Mouse (Mus musculus): Measurements from ENCODE around the gene Fcho1.

The Fcho1 gene

GRCm38 (mm10) chr8:71660325-71661120 lies 65.0 kb downstream of the Fcho1 start:
- peak; percentile 91 for DNase-seq (ENCODE audit: low spot score)

GRCm38 (mm10) chr8:71659751-71660150 lies 65.8 kb downstream of the Fcho1 start:
- DNase-seq (ENCODE audit: low spot score) = peak; percentile 61

- no peak for DNase-seq (ENCODE audit: low spot score)
Observed at GRCm38 (mm10) chr8:71658515-71659049, 66.9 kb downstream of the Fcho1 start.
